Mouse (Mus musculus): Measurements from ENCODE around the gene Tkfc.
A peak's percentile ranks its signal among the peaks of the same experiment; 100 is the strongest.

Gene Tkfc

DNA sequence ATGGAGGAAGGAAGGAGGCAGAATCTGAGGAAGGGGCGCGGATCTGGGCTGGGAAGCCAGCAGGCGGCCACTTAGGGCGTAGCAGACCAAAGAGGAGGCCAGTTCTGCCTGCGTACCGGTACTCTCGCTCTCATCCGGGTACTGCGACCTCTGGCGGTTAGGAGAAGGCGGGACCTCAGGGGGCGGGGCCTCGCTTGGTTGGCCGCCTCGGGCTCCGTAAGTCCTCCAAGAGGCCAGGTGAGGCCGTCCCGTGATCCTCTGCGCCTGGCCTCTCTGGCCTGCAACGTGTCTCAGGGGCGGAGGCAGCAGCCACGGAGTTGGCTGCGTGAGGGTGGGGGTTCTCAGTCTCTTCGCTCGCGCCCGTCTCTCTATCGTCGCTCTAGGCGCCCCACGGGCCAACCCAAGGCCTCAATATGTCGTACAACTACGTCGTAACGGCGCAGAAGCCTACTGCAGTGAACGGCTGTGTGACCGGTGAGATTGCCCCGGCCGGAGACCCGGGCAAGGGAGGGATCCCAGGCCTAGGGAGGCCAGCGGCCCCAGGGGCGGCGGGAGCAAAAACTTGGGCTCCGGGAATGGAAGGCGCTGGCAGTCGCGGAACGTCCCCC is at the start of gene Tkfc, which contains the start of gene Ddb1:
Gene Tkfc, minus strand, starts transcription at position 362 of the 608 bp plus-strand sequence.
Gene Ddb1, plus strand, starts transcription at position 35 of the 608 bp plus-strand sequence.
- DNase-seq: peak; percentile 99

GRCm38 (mm10) chr19:10648156-10648555 is 42.7 kb upstream of the Tkfc start:
- DNase-seq: no peak

DNA sequence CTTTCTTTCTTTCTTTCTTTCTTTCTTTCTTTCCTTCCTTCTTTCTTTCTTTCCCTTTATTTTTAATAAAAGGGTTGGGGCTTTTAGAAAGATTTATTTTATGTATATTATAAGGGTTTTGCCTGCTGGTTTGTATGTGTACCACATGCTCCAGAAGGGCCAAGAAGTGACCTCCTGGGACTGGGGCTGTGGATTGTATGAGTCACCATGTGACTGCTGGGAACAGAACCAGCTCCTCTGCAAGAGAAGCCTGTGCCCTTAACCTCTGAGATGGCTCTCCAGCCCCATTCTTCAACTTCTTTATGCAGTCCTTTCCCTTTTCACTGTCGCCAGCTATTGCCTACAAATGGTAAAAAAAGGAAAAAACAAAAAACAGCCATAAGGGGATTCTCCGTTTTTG is 40.2 kb upstream of the Tkfc start:
- DNase-seq: no peak

DNA sequence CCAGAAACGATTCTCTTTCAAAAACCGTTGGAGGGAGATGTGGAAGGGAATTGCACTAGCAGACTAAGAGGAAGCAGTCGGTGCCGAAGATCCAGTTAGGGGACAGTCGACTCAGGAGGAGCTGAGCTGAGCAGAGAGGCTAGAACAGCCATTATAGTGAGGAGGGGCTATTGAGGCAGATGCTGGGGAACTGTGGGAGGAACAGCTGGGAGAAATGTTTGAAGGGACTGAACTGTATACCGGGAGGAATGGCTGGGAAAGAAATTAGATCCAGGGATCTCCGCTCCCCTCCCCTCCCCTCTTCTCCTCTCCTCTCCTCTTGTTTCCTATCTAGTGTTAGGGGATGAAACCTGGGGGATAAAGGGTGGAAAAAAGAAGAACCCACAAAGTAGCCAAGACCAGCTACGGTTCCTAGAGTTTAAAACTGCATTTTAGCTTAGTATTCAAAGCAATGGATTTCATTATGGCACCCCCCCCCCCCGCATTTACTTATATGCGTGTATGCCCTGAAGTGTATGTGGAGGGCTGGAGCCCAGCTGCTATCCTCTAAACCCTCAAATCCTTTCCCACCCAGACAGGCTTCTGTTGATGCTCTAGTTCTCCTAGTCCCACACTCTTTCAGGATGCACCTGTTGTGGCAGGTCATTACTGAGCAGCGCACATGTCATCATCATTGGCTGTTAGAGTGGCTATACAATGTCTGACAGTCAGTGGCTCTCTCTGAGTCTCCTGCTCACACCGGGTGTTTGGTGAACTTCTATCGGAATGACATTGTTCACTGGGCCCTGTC is 35.3 kb upstream of the Tkfc start:
- DNase-seq: no peak

DNA sequence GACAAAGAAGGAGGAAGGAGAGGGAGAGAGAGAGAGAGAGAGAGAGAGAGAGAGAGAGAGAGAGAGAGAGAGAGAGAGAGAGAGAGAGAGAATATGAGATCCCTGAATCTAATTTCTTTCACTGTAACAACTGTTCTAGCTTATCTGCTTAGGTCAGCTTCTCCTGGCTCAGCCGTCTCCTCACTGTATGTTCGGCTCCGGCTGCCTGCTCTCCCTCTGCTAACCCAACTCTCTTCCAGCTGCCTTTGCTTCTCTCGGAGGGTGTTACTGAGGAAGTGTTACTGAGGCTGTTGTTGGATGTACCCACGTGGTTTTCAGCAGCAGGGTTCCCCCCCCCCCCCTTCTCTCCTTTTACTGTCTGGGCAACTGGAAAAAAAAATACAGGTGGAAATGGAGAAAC is 34.6 kb upstream of the Tkfc start:
- DNase-seq: no peak

DNA sequence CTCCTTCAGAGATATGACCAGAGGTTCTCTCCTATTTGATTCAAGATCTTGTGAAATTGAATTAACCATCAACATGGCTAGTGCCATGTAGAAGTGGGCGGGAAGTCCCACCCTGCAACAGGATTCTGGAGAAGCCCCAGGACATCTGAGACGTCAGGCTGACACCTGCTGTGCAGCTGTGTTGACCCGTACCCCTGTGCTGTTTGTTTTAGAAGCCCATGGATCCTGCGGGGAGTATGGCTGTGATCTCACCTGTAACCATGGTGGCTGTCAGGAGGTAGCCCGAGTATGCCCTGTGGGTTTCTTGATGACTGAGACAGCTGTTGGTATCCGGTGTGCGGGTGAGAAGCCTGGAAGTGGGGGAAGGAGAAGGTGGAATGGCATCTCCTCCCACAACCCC is 32.4 kb upstream of the Tkfc start:
- no peak for DNase-seq

GRCm38 (mm10) chr19:10634872-10635318 is 29.4 kb upstream of the Tkfc start:
- DNase-seq: peak in 1 of 2 experiments; percentile 5

- peak; percentile 10 to 22 for DNase-seq
Observed at GRCm38 (mm10) chr19:10634106-10634871, 28.8 kb upstream of the Tkfc start, which contains the start of gene Vwce. Gene Vwce (plus strand): TSS chr19:10634213.

DNA sequence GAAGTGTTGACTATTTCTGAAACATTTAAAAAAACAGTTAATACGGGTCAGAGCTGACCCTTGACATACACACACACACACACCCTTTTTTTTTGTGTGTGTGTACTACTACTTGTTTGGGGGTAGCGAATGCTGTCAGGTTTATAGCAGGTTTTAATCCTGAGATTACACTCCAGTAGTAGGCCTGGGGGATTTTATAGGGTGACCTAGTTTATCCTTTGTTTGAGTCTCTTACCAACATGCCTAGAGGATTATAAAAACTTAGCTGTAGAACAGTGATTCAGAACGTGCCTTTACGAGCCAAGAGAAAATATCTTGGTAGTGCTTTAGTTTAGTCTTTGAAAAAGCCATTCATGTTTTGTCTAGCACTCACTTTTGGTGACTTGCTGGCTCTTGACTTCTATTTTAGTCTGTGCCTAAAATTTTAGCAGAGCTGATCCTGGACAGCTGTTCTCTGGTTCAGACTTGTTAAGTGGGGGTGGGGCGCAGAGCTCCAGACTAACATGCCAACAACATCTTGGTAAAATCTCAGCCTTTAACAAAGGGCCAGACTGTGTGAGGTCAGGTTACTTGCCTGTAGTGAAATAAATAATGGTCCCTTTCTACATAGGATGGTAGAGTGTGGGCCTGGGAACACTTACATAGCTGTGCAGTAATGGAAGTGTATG is 3.3 kb upstream of the Tkfc start:
- no peak for DNase-seq

DNA sequence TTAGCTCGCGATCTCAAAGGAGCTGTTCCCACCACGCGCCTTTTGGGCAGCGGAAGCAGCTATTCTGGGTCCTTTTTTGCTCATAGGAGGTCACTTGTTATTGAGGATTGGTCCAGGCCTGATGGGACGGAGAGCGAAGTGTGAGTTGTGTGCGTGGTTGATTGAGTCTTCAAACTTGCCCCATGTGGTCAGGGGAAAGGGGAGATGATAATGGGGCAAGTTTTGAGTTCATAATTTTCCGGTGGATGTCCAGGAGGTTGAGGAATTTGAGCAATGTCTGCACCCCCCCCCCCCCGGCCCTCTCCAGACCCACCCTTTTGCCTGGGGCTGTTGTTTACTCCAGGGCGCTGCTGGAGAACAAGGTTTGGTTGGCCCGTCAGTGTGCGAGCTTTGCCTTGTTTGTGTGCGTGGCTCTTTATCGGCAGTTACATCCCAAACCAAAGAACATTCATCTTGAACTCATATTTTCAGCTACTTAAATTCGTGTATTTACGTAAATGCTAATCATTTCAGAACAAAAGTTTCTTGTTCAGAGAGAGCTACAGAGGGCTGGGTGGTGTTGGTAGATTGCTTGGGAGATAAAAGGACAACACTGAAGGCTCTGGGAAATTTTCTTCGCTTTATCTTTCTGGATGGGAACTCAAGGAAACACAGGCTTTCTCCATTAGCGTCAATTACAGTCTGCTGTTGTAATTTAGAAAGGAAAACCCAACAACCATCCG is 608 bp upstream of the Tkfc start:
- no peak for DNase-seq

- DNase-seq: no peak
Observed at GRCm38 (mm10) chr19:10604534-10604933, 920 bp downstream of the Tkfc start.

DNA sequence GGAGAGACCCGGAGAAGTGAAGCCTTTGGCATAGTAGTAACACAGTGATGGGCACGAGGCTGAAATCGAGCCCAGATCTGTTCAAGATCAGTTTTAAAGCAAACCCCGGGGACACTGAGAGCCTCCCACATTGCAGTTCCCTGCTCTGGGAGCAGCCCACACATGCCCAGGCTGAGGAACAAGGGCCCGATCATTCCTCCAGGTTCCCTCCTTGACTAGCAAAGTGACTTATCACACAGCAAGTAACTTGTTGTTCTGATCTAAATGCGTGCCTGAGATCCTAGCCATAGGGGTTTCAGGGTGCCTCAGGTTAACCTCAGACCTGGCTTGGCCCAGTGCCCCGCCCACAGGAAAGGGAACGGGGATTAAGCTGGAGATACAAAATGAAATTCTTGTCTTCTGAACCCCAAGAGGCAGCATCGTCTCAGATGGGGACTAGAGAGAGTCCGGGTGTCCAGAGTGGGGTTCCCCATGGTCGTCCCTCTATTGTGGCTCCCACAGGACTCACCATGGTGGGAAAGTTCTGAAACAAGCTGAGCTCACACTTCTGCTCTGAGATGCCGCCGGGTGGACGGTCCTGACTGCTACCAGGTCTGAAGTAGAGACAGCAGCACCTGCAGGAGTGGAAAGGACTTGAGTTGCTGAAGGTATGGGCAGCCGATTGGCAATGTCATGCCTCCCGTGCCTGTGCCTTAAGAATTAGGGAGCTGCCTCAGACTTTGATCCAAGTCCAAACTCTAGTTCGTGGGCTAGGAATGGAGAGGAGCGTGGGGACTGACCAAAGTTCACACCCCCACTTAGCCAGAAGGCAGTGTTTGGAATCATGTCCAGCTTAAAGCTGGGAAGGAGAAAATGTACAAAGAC is 1.6 kb downstream of the Tkfc start:
- DNase-seq: no peak

- DNase-seq: peak; percentile 86
Observed at GRCm38 (mm10) chr19:10602787-10603186, 2.7 kb downstream of the Tkfc start.

DNA sequence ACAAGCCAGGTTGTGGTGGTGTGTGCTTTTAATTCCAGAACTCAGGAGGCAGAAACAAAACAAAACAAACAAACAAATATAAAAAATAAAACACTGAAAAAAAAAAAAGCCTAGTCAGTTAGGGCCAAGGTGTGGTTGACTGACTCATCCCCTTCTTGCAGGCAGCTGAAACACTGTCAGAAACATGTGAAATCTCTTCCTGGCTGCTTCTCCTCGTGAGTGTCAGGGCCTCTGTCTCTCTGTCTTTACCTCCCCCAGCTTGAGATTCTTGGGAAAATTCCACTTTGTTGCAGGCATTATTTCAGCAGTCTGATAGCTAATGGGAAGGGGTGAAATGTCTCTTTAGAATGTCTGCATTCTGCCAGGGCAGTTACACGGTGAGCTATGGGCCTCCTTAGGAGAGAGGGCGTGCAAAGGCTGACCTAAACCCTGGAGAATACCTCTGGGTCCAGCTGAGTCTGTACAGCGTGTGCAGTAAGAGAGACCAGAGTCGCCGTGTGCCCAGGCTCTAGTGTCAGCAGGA is 3.1 kb downstream of the Tkfc start:
- DNase-seq: no peak

DNA sequence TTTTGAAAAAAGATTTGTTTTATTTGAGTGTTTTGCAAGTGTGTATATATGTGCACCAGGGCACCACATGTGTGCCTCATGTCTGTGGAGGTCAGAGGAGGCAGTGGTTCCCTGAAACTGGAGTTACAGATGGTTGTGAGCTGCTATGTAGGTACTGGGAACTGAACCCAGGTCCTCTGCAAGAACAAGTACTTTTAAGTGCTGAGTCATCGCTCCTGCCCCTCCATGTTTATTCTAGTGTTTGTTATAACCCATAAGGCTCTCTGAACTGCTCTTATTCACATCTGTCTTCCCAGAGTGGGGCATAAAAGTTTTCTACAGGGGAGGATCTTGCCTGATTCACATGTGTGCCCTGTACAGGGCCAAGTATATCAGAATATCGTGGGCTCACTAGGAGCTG is 5.8 kb downstream of the Tkfc start:
- DNase-seq: no peak

GRCm38 (mm10) chr19:10598188-10598587 is 7.3 kb downstream of the Tkfc start:
- peak; percentile 58 to 62 for DNase-seq

DNA sequence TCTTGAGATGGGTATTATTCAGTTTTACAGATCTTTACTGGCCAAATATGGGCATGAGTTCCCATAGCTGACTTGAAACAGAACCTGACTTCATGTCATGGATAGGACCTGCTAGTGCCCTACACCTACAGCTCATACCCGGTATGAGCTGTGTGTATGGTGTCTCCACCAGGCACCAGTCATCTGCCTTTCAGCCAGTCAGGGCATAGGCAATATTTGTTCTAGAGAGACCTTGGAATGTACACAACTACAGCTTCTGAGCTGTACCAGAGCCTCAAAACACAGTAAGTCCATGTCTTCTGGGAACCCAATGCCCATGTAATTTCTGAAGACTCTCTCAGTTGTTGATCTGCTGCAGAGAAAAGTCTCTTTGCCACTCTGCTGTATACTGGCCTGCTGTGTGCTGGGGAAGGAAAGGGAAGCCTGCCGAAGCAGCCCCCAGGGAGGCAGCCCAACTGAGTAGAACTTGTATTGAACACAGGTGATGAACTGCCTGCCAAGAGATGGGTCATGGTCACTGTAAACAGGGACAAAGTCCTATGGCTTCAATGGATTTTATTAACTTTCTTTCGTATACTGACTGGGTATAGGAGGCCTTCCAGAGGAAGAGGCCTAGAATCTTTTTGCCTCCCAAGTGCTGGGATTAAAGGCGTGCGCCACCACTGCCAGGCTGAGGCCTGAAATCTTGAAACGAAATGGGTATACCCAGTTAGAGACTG is 13.6 kb downstream of the Tkfc start:
- no peak for DNase-seq

DNA sequence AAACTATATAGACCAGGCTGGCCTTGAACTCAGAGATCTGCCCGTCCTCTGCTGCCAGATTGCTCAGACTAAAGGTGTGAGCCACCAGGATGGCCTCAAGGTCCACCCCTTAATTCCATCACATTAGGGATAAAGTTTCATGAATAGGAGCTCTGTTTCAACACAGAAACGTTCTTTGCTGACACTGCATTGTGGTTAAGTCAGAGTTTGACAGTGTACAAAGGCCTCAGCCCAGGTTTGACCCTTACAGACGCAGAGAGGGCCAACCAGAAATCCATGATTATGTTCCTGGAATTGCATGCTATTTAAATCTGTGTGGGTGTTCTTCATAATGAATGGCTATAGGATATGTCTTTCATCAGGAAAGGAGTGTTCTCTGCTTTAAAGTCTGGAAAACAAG is 15.2 kb downstream of the Tkfc start:
- DNase-seq: no peak

DNA sequence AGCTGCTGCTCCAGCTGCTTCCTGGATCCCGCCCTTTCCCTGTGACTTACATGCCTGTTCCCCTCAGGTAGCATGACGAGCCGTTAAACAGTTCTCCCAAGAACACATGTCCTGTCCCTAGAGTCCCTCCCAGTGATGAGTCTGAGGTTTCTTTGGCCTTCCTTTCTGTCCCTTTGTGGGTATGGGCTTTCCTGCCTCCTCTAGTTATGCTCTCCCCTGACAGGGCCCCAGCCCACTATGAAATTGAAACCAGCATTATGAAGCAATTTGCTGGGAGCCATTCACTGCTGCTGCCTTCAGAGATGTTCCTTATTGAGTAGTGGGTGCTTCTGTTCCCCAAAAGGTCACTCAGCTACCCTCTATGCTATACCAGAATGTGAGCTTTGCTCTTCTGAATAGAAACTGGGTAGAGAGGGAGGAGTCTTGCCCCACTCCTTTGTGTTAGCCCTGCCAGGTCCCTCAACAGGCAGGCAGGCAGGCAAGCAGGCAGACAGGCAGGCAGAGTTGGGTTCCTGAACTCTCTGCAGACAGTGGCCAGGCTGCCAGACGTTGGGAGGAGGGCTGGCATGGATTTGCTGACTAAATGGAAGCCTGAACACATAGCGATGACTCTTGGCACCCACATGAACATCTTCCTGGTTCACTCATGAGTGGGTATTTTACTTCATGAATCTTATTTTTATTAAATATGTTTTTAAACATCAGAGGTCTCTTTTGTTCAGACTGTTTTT is 16.2 kb downstream of the Tkfc start:
- DNase-seq: no peak

- DNase-seq: no peak
Observed at GRCm38 (mm10) chr19:10587231-10587630, 18.2 kb downstream of the Tkfc start.
